8 mouse cellular contexts compared by ENCODE assay signal in genomic region chr8:95433124-95433523, GRCm38 (mm10). TPM values are rescaled to one million over a fixed set of nuclear protein-coding genes. Genes with fewer than 3 reads are reported as not detected.
A peak's percentile ranks its signal among the peaks of the same experiment; 100 is the strongest.
DNase-seq lines count a peak whose midpoint lies in the region; ATAC-seq lines count a peak whose summit lies in the region.

No protein-coding gene starts in this region.

- H3K9me3 ChIP-seq in megakaryocyte, embryonic 14.5 days, result no peaks in the 10 kb centered on the region
- H3K9me3 ChIP-seq in limb, embryonic 15.5 days, result no peaks in the 10 kb centered on the region

- H3K27me3 ChIP-seq in megakaryocyte, embryonic 14.5 days (replicated peaks), result no peaks in the 10 kb centered on the region
- H3K27me3 ChIP-seq in limb, embryonic 15.5 days, result no peaks in the 10 kb centered on the region

- H3K27ac ChIP-seq in limb, embryonic 15.5 days, result no peak overlapping the region

- peaks cover 57% of the 10 kb centered on the region for H3K4me1 ChIP-seq in megakaryocyte, embryonic 14.5 days
- H3K4me1 ChIP-seq in limb, embryonic 15.5 days, result peaks cover 40% of the 10 kb centered on the region

- peak overlapping the region; percentile 98 for H3K4me3 ChIP-seq in megakaryocyte, embryonic 14.5 days (replicated peaks)
- H3K4me3 ChIP-seq in limb, embryonic 15.5 days, result peak overlapping the region; percentile 99

- peak; percentile 27 for DNase-seq in cerebellum, adult 11-12 months
- no peak for DNase-seq in cerebellum, adult 8-10 months
- DNase-seq in ovary, postnatal 10 days (ENCODE audit: low spot score), result no peak
- DNase-seq in left cerebral cortex, adult 11 months (ENCODE audit: low spot score), result no peak
- DNase-seq in urinary bladder, postnatal 25 days (ENCODE audit: low spot score), result no peak

- H3K9ac ChIP-seq in limb, embryonic 15.5 days, result no peak overlapping the region

- no peaks in the 10 kb centered on the region for H3K36me3 ChIP-seq in megakaryocyte, embryonic 14.5 days (replicated peaks; ENCODE audit: low read length)
- H3K36me3 ChIP-seq in limb, embryonic 15.5 days, result peaks cover 3% of the 10 kb centered on the region; the same call in 1 of the 2 replicates

- peak overlapping the region; percentile 76 for H3K4me2 ChIP-seq in limb, embryonic 15.5 days

- ATAC-seq in megakaryocyte, adult 5-6 weeks (ENCODE audit: poor library complexity, severe bottlenecking), result no peak
- ATAC-seq in limb, embryonic 15.5 days (ENCODE audit: insufficient number of reproducible peaks, low FRiP score, low TSS enrichment, low read depth), result no peak

- 61% methylated on average over 4 of the region's 4 CpGs for WGBS in limb, embryonic 15.5 days

RNA-seq across cellular contexts. Expression of gene Cfap20, which starts 1.5 kb away (rescaled TPM):
- 12.7 and 20.4 TPM in 2 replicates for polyA plus RNA-seq in megakaryocyte, embryonic 14.5 days (2012; ENCODE audit: insufficient read depth, low replicate concordance)
- 45.0 and 53.8 TPM in 2 replicates for total RNA-seq in megakaryocyte, adult 5-6 weeks (2015)
- 28.4 and 34.7 TPM in 2 replicates for total RNA-seq in megakaryocyte, adult 5-6 weeks (2017)
- polyA plus RNA-seq in limb, embryonic 15.5 days (2015; fragmentation: Nextera tagmentation; extraction: Ambion mirVana), result 122 and 128 TPM in 2 replicates

RNA-seq across cellular contexts. Expression of gene Csnk2a2, which starts 56.7 kb away (rescaled TPM):
- 6.6 and 7.8 TPM in 2 replicates for polyA plus RNA-seq in megakaryocyte, embryonic 14.5 days (2012; ENCODE audit: insufficient read depth, low replicate concordance)
- 83.3 and 88.4 TPM in 2 replicates for total RNA-seq in megakaryocyte, adult 5-6 weeks (2015)
- total RNA-seq in megakaryocyte, adult 5-6 weeks (2017), result 20.0 and 25.7 TPM in 2 replicates
- 11.1 and 11.8 TPM in 2 replicates for polyA plus RNA-seq in limb, embryonic 15.5 days (2015; fragmentation: Nextera tagmentation; extraction: Ambion mirVana)
